Mouse (Mus musculus) cerebellum, adult 2 months (tissue): Measurements from ENCODE around the gene Agbl5. TPM values are rescaled to one million over a fixed set of nuclear protein-coding genes. Genes with fewer than 3 reads are reported as not detected.

Experiments used
- DNase-seq, 2 experiments: peaks; one replicate each; pipeline ENCODE4 v3.0.0; 2021
- H3K27ac ChIP-seq: fragments of 200-500 bp; 2 replicates; pipeline ENCODE4 v1.5.1; 2012; ENCODE audit warnings: low read length, control low read depth, inconsistent platforms; ENCODE audit not compliant: insufficient read depth
- H3K27me3 ChIP-seq: fragments of 200-500 bp; 2 replicates; pipeline ENCODE4 v1.6.1; 2012; ENCODE audit warnings: inconsistent platforms, mild to moderate bottlenecking, low read length, moderate library complexity; ENCODE audit not compliant: control insufficient read depth, insufficient read depth
- H3K4me1 ChIP-seq: fragments of 200-500 bp; 2 replicates; pipeline ENCODE4 v1.6.1; 2011; ENCODE audit warnings: low read length; ENCODE audit not compliant: control insufficient read depth, insufficient read depth
- H3K4me3 ChIP-seq: fragments of 200-500 bp; replicated peaks from 2 replicates; pipeline ENCODE3; 2011; ENCODE audit warnings: mild to moderate bottlenecking, low read depth, low read length, control low read depth; ENCODE audit not compliant: insufficient read depth
- CTCF ChIP-seq: fragments of 200-500 bp; IDR thresholded peaks from 2 replicates; pipeline ENCODE4 v1.5.1; 2011; ENCODE audit warnings: low read depth, mild to moderate bottlenecking, control low read depth, low read length, moderate library complexity, borderline replicate concordance; ENCODE audit not compliant: insufficient read depth
- POLR2A ChIP-seq: fragments of 200-500 bp; IDR thresholded peaks from 2 replicates; pipeline ENCODE4 v1.6.1; 2011; ENCODE audit warnings: low read length, control low read depth, borderline replicate concordance; ENCODE audit not compliant: insufficient read depth
- WGBS: fragments of 180-500 bp; shearing (Covaris S2); methylation state at CpG from one replicate; pipeline ENCODE4 v1.1.7; 2018; 5-methylcytosine and 5-hydroxymethylcytosine counted together
- polyA plus RNA-seq: library from polyadenylated mRNA; depleted of rRNA; stranded (reverse); fragments of >200 nt; gene quantifications from 2 replicates; pipeline ENCODE4 v1.2.3, GENCODE M21; 2012

The Agbl5 gene
- polyA plus RNA-seq, 1 experiment, result 15.1 TPM

- H3K27ac ChIP-seq, result peak overlapping the region; percentile 81
- DNase-seq, result no peak
- 1% methylated on average over 31 of the region's 42 CpGs for WGBS
- no peak for TF ChIP-seq CTCF
- no peak for TF ChIP-seq POLR2A
- no peaks in the 10 kb centered on the region for H3K27me3 ChIP-seq
- H3K4me3 ChIP-seq, result peak overlapping the region; percentile 89
- no peaks in the 10 kb centered on the region for H3K4me1 ChIP-seq
These were observed 727 bp downstream of the Agbl5 start for GRCm38 (mm10) chr5:30889088-30889754.

GRCm38 (mm10) chr5:30890375-30890774, 1.9 kb downstream of the Agbl5 start:
- H3K4me3 ChIP-seq, result no peak overlapping the region
- no peak for DNase-seq
- TF ChIP-seq POLR2A, result no peak
- TF ChIP-seq CTCF, result no peak
- no peak overlapping the region for H3K27ac ChIP-seq
- H3K4me1 ChIP-seq, result no peaks in the 10 kb centered on the region
- WGBS, result 80% methylated on average over 7 of the region's 7 CpGs
- H3K27me3 ChIP-seq, result no peaks in the 10 kb centered on the region

- no peak overlapping the region for H3K27ac ChIP-seq
- no peak for DNase-seq
- no peak overlapping the region for H3K4me3 ChIP-seq
- WGBS, result 90% methylated on average over 5 of the region's 5 CpGs
- H3K4me1 ChIP-seq, result peaks cover 4% of the 10 kb centered on the region; the same call in 1 of the 2 replicates
- TF ChIP-seq POLR2A (no peak), CTCF (no peak)
- H3K27me3 ChIP-seq, result no peaks in the 10 kb centered on the region
These were observed 13.4 kb downstream of the Agbl5 start for GRCm38 (mm10) chr5:30901860-30902259.

GRCm38 (mm10) chr5:30907413-30908059, 19.0 kb downstream of the Agbl5 start, which contains the start of gene Ost4:
TSS of gene Ost4 (minus strand) at chr5:30907788.
- DNase-seq, result peak; percentile 93
- TF ChIP-seq POLR2A, result peak; percentile 78; the same call in 1 of the 2 replicates
- no peak for TF ChIP-seq CTCF
- Histone ChIP-seq H3K27ac (peak within 1 kb of the TSS; percentile 73), H3K27me3 (no peaks in the 10 kb centered on the region), H3K4me1 (peaks cover 4% of the 10 kb centered on the region; the same call in 1 of the 2 replicates), H3K4me3 (peak within 1 kb of the TSS; percentile 91)
- WGBS, result under 1% methylated on average over 58 of the region's 58 CpGs

GRCm38 (mm10) chr5:30908426-30909299, 20.2 kb downstream of the Agbl5 start:
- TF ChIP-seq CTCF, result no peak
- TF ChIP-seq POLR2A, result no peak
- Histone ChIP-seq H3K27me3 (no peaks in the 10 kb centered on the region), H3K4me1 (peaks cover 4% of the 10 kb centered on the region; the same call in 1 of the 2 replicates), H3K27ac (no peak overlapping the region), H3K4me3 (peak overlapping the region; percentile 91)
- WGBS, result 57% methylated on average over 13 of the region's 13 CpGs
- DNase-seq, result no peak

- DNase-seq, result no peak
- Histone ChIP-seq H3K27me3 (no peaks in the 10 kb centered on the region), H3K27ac (no peak overlapping the region), H3K4me1 (peaks cover 4% of the 10 kb centered on the region; the same call in 1 of the 2 replicates), H3K4me3 (no peak overlapping the region)
- TF ChIP-seq POLR2A (no peak), CTCF (no peak)
- 71% methylated on average over 7 of the region's 7 CpGs for WGBS
These were observed 20.8 kb downstream of the Agbl5 start for GRCm38 (mm10) chr5:30909300-30909659.

GRCm38 (mm10) chr5:30909863-30910262, 21.4 kb downstream of the Agbl5 start:
- Histone ChIP-seq H3K4me3 (no peak overlapping the region), H3K4me1 (peaks cover 4% of the 10 kb centered on the region; the same call in 1 of the 2 replicates), H3K27me3 (no peaks in the 10 kb centered on the region), H3K27ac (no peak overlapping the region)
- 88% methylated on average over 7 of the region's 7 CpGs for WGBS
- TF ChIP-seq POLR2A, result no peak
- no peak for TF ChIP-seq CTCF
- DNase-seq, result no peak
